ENCODE assay signal across 23 mouse cellular contexts in the genomic region with DNA sequence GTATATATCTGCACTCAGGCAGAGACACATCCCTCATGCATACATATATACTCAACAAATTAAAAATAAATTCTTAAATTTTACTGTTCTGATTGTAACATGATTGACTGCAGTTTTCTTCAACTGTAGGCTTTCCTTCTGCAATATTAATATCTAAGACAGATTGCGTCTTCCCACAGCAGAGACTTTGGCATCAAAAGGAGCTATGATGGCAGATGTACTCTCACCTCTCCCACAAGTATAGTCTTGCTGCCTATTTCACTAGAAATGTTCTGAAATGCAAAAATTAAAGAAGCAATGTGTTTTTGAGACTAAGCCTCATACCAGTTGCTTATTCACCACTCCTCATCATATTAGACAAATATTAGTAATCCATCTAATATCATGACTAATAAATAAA.
A peak's percentile ranks its signal among the peaks of the same experiment; 100 is the strongest.
DNase-seq lines count a peak whose midpoint lies in the region; ATAC-seq and TF ChIP-seq lines count a peak whose summit lies in the region.
"Had no signal": no experiment of that assay in that cellular context is flagged by ENCODE, and none has a peak within 500 bp of the region (broad histone marks: within the 10 kb centered on the region; RNA-seq: fewer than 3 reads in every experiment).

No protein-coding gene starts in this region.

- no peaks in the 10 kb centered on the region for H3K9me3 ChIP-seq in forebrain, embryonic 14.5 days (replicated peaks; ENCODE audit: control insufficient read depth, low read length)
- no peaks in the 10 kb centered on the region for H3K9me3 ChIP-seq in forebrain, embryonic 13.5 days (replicated peaks)
- H3K9me3 ChIP-seq: embryonic facial prominence, embryonic 15.5 days; hindbrain, embryonic 12.5 days; limb, embryonic 15.5 days; megakaryocyte, embryonic 14.5 days; neural tube, embryonic 12.5 days had no signal

- H3K4me2 ChIP-seq in forebrain, embryonic 14.5 days (ENCODE audit: low read length): no peak overlapping the region
- H3K4me2 ChIP-seq in forebrain, embryonic 13.5 days: no peak overlapping the region
- H3K4me2 ChIP-seq: embryonic facial prominence, embryonic 15.5 days; hindbrain, embryonic 12.5 days; limb, embryonic 15.5 days; lung, embryonic 14.5 days; neural tube, embryonic 12.5 days had no signal

- no peak for TF ChIP-seq POLR2A in cortical plate, adult 2 months (IDR thresholded peaks at IDR 0.05; ENCODE audit: extremely low read depth, insufficient read depth, low read length)

- no peak overlapping the region for H3K9ac ChIP-seq in forebrain, embryonic 14.5 days (ENCODE audit: low read length)
- no peak overlapping the region for H3K9ac ChIP-seq in forebrain, embryonic 13.5 days
- H3K9ac ChIP-seq: embryonic facial prominence, embryonic 15.5 days; hindbrain, embryonic 12.5 days; limb, embryonic 15.5 days; liver, embryonic 14.5 days; lung, embryonic 14.5 days; neural tube, embryonic 12.5 days had no signal

- H3K36me3 ChIP-seq in forebrain, embryonic 14.5 days (ENCODE audit: control insufficient read depth, insufficient read depth, low read length): no peaks in the 10 kb centered on the region
- no peaks in the 10 kb centered on the region for H3K36me3 ChIP-seq in forebrain, embryonic 13.5 days (ENCODE audit: poor library complexity, severe bottlenecking)
- H3K36me3 ChIP-seq: embryonic facial prominence, embryonic 15.5 days; hindbrain, embryonic 12.5 days; limb, embryonic 15.5 days; neural tube, embryonic 12.5 days had no signal

- H3K4me3 ChIP-seq in forebrain, embryonic 14.5 days (ENCODE audit: low read depth, low read length): no peak overlapping the region
- H3K4me3 ChIP-seq in forebrain, embryonic 13.5 days: no peak overlapping the region
- no peak overlapping the region for H3K4me3 ChIP-seq in cortical plate, adult 2 months (ENCODE audit: insufficient read depth, low read length)
- H3K4me3 ChIP-seq: embryonic facial prominence, embryonic 15.5 days; hindbrain, embryonic 12.5 days; limb, embryonic 15.5 days; megakaryocyte, embryonic 14.5 days; neural tube, embryonic 12.5 days had no signal

- H3K27ac ChIP-seq in forebrain, embryonic 14.5 days (ENCODE audit: low read depth, low read length): no peak overlapping the region
- H3K27ac ChIP-seq in forebrain, embryonic 13.5 days: no peak overlapping the region
- H3K27ac ChIP-seq in cortical plate, adult 2 months (ENCODE audit: insufficient read depth, low read length): peak overlapping the region; percentile 73
- H3K27ac ChIP-seq: embryonic facial prominence, embryonic 15.5 days; hindbrain, embryonic 12.5 days; limb, embryonic 15.5 days; liver, embryonic 14.5 days; neural tube, embryonic 12.5 days had no signal

- DNase-seq in forebrain, embryonic 14.5 days (ENCODE audit: low spot score): peak; percentile 8
- peak; percentile 32 to 53 for DNase-seq in layer of hippocampus, adult 18-20 months (ENCODE audit: low spot score in 2 of 2)
- DNase-seq in layer of hippocampus, postnatal 36 days: no peak
- peak; percentile 32 to 42 for DNase-seq in left cerebral cortex, adult 9 months (ENCODE audit: low spot score in 2 of 2)
- no peak for DNase-seq in kidney, adult 18-20 months
- DNase-seq: adrenal gland, postnatal 10 days; cerebellum, adult 8-10 months; kidney, postnatal 4 days; lung, embryonic 14.5 days; lung, postnatal 36 days; midbrain, embryonic 14.5 days; thymus, adult 2 months had no signal

- no peaks in the 10 kb centered on the region for H3K27me3 ChIP-seq in forebrain, embryonic 14.5 days (replicated peaks; ENCODE audit: control insufficient read depth, insufficient read depth, low read length)
- no peaks in the 10 kb centered on the region for H3K27me3 ChIP-seq in forebrain, embryonic 13.5 days
- H3K27me3 ChIP-seq: embryonic facial prominence, embryonic 15.5 days; hindbrain, embryonic 12.5 days; limb, embryonic 15.5 days; megakaryocyte, embryonic 14.5 days; neural tube, embryonic 12.5 days had no signal

- TF ChIP-seq CTCF in cortical plate, adult 2 months (IDR thresholded peaks at IDR 0.05; ENCODE audit: extremely low read depth, insufficient read depth, low read length): no peak

- H3K4me1 ChIP-seq in forebrain, embryonic 14.5 days (ENCODE audit: control insufficient read depth, insufficient read depth, low read length): no peaks in the 10 kb centered on the region
- no peaks in the 10 kb centered on the region for H3K4me1 ChIP-seq in forebrain, embryonic 13.5 days
- peaks cover 2% of the 10 kb centered on the region; the same call in 1 of the 2 replicates for H3K4me1 ChIP-seq in cortical plate, adult 2 months (ENCODE audit: control insufficient read depth, insufficient read depth, low read length)
- H3K4me1 ChIP-seq: embryonic facial prominence, embryonic 15.5 days; hindbrain, embryonic 12.5 days; limb, embryonic 15.5 days; megakaryocyte, embryonic 14.5 days; neural tube, embryonic 12.5 days had no signal

- WGBS in forebrain, embryonic 14.5 days: 88% methylated on average over 1 of the region's 1 CpGs
- 95% methylated on average over 1 of the region's 1 CpGs for WGBS in forebrain, embryonic 13.5 days

- no peak for ATAC-seq in forebrain, embryonic 14.5 days
- no peak for ATAC-seq in forebrain, embryonic 13.5 days
- ATAC-seq in megakaryocyte-erythroid progenitor cell, adult 5-6 weeks (replicated peaks; ENCODE audit: low FRiP score, low TSS enrichment, poor library complexity, severe bottlenecking): no peak
- ATAC-seq: activated CD4-positive, CD25-positive, alpha-beta regulatory T cell, adult 4 months; intestine, postnatal 0 days had no signal

Comparison
In these comparisons a context has a peak if more than half of its experiments do, and no peak if none do; other contexts are left out.
1. DNase-seq: peak in forebrain, embryonic 14.5 days (single experiment), layer of hippocampus, adult 18-20 months (2 of 2) and left cerebral cortex, adult 9 months (2 of 2); none in layer of hippocampus, postnatal 36 days (0 of 2) and kidney, adult 18-20 months (single experiment).